Mouse (Mus musculus): Measurements from ENCODE around the gene Vat1. TPM values are rescaled to one million over a fixed set of nuclear protein-coding genes. Genes with fewer than 3 reads are reported as not detected.
"Not testable (repeated sequence)": the region's sequence is repeated elsewhere in the genome, so short reads cannot be mapped to it uniquely, and the experiment has no call there.

The Vat1 gene
- polyA plus RNA-seq, 1 experiment: 59.2 TPM

DNA sequence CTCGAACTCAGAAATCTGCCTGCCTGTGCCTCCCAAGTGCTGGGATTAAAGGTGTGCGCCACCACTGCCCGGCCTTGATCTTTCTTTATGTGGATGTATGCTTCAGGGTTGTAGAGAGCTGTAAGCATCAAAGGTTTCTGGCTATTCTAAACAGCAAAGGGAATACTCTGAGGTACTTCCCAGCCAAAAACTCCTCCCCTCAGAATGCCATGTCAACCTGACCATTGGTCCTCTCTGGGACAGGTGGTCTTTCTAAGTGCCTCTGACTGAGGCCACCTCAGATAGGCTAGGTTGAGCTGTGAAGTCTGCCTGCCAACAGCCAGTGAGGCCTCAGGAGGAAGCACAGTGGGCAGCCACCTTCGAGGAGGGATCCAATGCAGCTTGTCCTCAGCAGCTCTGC is 17.1 kb downstream of the Vat1 start:
- Histone ChIP-seq H3K36me3 (ENCODE audit: control insufficient read depth, insufficient read depth, low read length) (peaks cover 2% of the 10 kb centered on the region; the same call in 1 of the 2 replicates), H3K27me3 (replicated peaks; ENCODE audit: control insufficient read depth, insufficient read depth, low read length) (no peaks in the 10 kb centered on the region), H3K4me1 (ENCODE audit: control insufficient read depth, insufficient read depth, low read length) (no peaks in the 10 kb centered on the region; the same call in 1 of the 2 replicates), H3K27ac (ENCODE audit: insufficient read depth, low read depth, low read length) (peak overlapping the region; percentile 81), H3K4me3 (ENCODE audit: insufficient read depth, low read depth, low read length) (peak overlapping the region; percentile 84)
- TF ChIP-seq CTCF (conservative IDR thresholded peaks at IDR 0.05; ENCODE audit: insufficient read depth, insufficient read length, low read depth, low read length) (no peak), POLR2A (IDR thresholded peaks at IDR 0.05; ENCODE audit: low read depth, low read length) (no peak)
- DNase-seq: no peak
- WGBS: 62% methylated on average over 4 of the region's 4 CpGs

DNA sequence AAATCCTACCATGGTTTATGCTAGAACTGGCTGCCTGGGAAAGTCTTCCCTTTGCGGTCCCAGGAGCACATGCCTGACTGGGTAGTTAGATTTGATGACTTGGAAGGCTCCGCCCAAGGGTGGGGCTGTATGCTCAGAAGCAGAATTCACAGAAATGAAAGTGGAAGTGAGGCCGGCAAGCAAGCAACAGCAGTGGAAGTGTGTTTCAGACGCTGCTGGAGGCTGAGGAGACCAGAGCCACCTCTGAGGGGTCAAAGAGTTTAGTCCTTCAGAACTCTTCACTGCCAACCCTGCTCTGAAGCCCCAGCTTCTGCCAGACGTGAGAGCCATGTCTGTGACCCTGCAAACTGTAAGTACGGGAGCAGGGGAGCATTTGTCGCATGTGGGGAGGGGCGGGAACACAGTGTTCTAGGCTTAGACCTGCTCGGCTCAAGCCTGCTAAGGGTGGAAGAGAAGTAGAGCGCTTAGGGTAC is 17.7 kb downstream of the Vat1 start, which contains the start of gene Ifi35:
Gene Ifi35, plus strand, starts transcription at position 134 of the 473 bp plus-strand sequence.
- TF ChIP-seq POLR2A (IDR thresholded peaks at IDR 0.05; ENCODE audit: low read depth, low read length): peak; percentile 75
- TF ChIP-seq CTCF (conservative IDR thresholded peaks at IDR 0.05; ENCODE audit: insufficient read depth, insufficient read length, low read depth, low read length): no peak
- peak; percentile 93 for DNase-seq
- peak within 1 kb of the TSS; percentile 84 for H3K4me3 ChIP-seq (ENCODE audit: insufficient read depth, low read depth, low read length)
- H3K27me3 ChIP-seq (replicated peaks; ENCODE audit: control insufficient read depth, insufficient read depth, low read length): no peaks in the 10 kb centered on the region
- H3K36me3 ChIP-seq (ENCODE audit: control insufficient read depth, insufficient read depth, low read length): peaks cover 3% of the 10 kb centered on the region
- H3K4me1 ChIP-seq (ENCODE audit: control insufficient read depth, insufficient read depth, low read length): no peaks in the 10 kb centered on the region; the same call in 1 of the 2 replicates
- WGBS: 3% methylated on average over 10 of the region's 10 CpGs
- H3K27ac ChIP-seq (ENCODE audit: insufficient read depth, low read depth, low read length): peak within 1 kb of the TSS; percentile 81

DNA sequence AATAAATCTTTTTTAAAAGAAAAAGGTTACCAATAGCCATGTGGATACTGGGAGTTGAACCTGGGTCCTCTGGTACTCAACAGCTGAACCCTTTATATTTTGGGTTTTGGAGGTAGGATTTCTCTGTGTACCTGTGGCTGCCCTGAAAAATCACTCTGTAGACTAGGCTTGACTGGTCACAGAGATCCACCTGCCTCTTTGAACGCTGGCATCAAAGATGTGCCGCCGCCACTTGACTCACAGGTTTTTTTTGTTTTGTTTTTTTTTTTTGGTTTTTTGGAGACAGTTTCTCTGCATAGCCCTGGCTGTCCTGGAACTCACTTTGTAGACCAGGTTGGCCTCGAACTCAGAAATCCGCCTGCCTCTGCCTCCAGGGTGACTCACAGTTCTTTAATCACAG is 18.2 kb downstream of the Vat1 start:
- H3K27me3 ChIP-seq (replicated peaks; ENCODE audit: control insufficient read depth, insufficient read depth, low read length): no peaks in the 10 kb centered on the region
- peaks cover 3% of the 10 kb centered on the region for H3K36me3 ChIP-seq (ENCODE audit: control insufficient read depth, insufficient read depth, low read length)
- H3K27ac ChIP-seq (ENCODE audit: insufficient read depth, low read depth, low read length): no peak overlapping the region
- no peak overlapping the region for H3K4me3 ChIP-seq (ENCODE audit: insufficient read depth, low read depth, low read length)
- 64% methylated on average over 5 of the region's 5 CpGs for WGBS
- TF ChIP-seq POLR2A (IDR thresholded peaks at IDR 0.05; ENCODE audit: low read depth, low read length) (no peak), CTCF (conservative IDR thresholded peaks at IDR 0.05; ENCODE audit: insufficient read depth, insufficient read length, low read depth, low read length) (no peak)
- no peaks in the 10 kb centered on the region; the same call in 1 of the 2 replicates for H3K4me1 ChIP-seq (ENCODE audit: control insufficient read depth, insufficient read depth, low read length)
- no peak for DNase-seq

DNA sequence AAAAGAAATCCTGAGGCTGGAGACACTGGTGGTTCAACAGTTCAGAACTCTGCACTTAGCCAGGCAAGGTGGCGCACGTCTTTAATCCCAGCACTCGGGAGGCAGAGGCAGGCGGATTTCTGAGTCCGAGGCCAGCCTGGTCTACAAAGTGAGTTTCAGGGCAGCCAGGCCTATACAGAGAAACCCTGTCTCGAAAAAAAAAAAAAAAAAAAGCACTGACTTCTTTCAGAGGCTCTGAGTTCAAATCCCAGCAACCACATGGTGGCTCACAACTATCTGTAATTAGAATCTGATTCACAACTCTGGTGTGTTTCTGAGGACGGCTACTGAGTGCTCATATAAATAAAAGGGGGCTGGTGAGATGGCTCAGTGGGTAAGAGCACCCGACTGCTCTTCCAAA is 19.2 kb downstream of the Vat1 start:
- not testable (repeated sequence) for H3K4me1 ChIP-seq (ENCODE audit: control insufficient read depth, insufficient read depth, low read length); H3K4me3 ChIP-seq (ENCODE audit: insufficient read depth, low read depth, low read length); H3K27me3 ChIP-seq (replicated peaks; ENCODE audit: control insufficient read depth, insufficient read depth, low read length); H3K36me3 ChIP-seq (ENCODE audit: control insufficient read depth, insufficient read depth, low read length); DNase-seq; H3K27ac ChIP-seq (ENCODE audit: insufficient read depth, low read depth, low read length)
- 88% methylated on average over 8 of the region's 8 CpGs for WGBS

DNA sequence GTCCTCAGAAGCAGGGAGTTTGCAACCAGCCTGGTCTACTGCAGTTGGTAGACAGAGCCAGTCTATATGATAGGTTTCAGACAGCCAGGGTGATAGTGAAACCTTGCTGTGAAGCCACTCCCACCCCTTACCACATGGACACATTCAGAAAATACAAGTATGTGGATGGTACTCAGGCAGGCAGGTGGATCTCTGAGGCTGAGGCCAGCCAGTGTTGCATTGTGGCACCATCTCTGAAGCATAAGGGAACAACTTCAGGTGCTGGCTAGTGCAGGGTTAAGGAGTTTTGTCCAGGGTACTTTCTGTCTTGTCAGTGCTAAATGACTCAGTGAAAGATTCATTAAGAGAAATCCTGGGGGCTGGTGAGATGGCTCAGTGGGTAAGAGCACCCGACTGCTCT is 19.7 kb downstream of the Vat1 start:
- H3K27ac ChIP-seq (ENCODE audit: insufficient read depth, low read depth, low read length): no peak overlapping the region
- no peaks in the 10 kb centered on the region; the same call in 1 of the 2 replicates for H3K4me1 ChIP-seq (ENCODE audit: control insufficient read depth, insufficient read depth, low read length)
- peaks cover 3% of the 10 kb centered on the region for H3K36me3 ChIP-seq (ENCODE audit: control insufficient read depth, insufficient read depth, low read length)
- no peaks in the 10 kb centered on the region for H3K27me3 ChIP-seq (replicated peaks; ENCODE audit: control insufficient read depth, insufficient read depth, low read length)
- TF ChIP-seq CTCF (conservative IDR thresholded peaks at IDR 0.05; ENCODE audit: insufficient read depth, insufficient read length, low read depth, low read length) (no peak), POLR2A (IDR thresholded peaks at IDR 0.05; ENCODE audit: low read depth, low read length) (no peak)
- WGBS: 62% methylated on average over 1 of the region's 1 CpGs
- no peak overlapping the region for H3K4me3 ChIP-seq (ENCODE audit: insufficient read depth, low read depth, low read length)
- no peak for DNase-seq

DNA sequence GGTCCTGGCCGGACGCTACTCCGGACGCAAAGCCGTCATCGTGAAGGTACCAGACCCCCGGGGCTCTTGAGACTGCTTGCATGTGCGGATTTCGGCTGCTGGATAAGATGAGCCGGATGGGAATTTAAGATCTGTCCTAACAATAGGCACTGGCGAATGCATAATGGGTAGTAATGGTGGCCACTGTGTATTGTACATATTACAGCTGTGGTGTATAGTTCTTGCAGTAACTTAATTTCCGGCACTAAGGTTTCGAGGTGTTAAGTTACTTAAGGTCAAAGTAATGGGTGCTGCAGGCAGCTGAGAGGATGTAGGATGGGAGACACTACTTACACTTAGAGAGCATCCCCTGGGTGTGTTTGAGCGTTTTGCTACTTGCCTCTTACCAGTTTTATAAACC is 23.3 kb downstream of the Vat1 start:
- no peak for DNase-seq
- Histone ChIP-seq H3K4me3 (ENCODE audit: insufficient read depth, low read depth, low read length) (peak overlapping the region; percentile 81), H3K27me3 (replicated peaks; ENCODE audit: control insufficient read depth, insufficient read depth, low read length) (no peaks in the 10 kb centered on the region), H3K27ac (ENCODE audit: insufficient read depth, low read depth, low read length) (peak overlapping the region; percentile 55; the same call in 1 of the 2 replicates), H3K36me3 (ENCODE audit: control insufficient read depth, insufficient read depth, low read length) (peaks cover 3% of the 10 kb centered on the region), H3K4me1 (ENCODE audit: control insufficient read depth, insufficient read depth, low read length) (no peaks in the 10 kb centered on the region; the same call in 1 of the 2 replicates)
- no peak for TF ChIP-seq POLR2A (IDR thresholded peaks at IDR 0.05; ENCODE audit: low read depth, low read length)
- no peak for TF ChIP-seq CTCF (conservative IDR thresholded peaks at IDR 0.05; ENCODE audit: insufficient read depth, insufficient read length, low read depth, low read length)
- WGBS: under 1% methylated on average over 14 of the region's 14 CpGs

DNA sequence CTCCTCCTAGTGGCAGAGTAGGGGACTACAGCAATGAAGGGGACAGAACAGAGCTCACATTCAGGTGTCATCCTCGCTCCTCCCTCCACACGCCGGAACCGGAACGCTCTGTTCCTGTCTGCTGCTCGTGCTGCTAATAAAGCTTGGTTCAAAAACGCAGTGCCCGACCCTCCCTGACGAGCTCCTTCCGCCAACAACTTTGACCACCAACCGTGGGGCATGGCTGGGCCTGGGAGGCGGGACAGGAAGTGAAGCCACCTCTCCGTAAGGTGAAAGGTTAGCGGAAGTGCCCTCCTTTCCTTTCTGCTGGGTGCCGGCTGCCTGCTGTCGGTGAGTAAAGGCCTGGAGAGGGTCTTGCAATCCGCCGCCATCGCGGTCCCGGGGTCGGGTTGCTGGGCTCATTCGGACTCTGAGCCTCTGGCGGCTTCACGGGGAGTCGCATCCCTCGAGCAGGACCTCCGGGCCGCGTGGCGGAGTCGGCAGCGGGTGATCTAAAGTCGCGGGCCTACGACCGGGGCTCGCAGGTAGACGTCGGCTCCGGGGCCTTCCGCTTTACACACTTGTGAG is 23.8 kb downstream of the Vat1 start, which contains the start of gene Rpl27:
Gene Rpl27, plus strand, starts transcription at position 172 of the 567 bp plus-strand sequence.
- Histone ChIP-seq H3K27me3 (replicated peaks; ENCODE audit: control insufficient read depth, insufficient read depth, low read length) (no peaks in the 10 kb centered on the region), H3K4me1 (ENCODE audit: control insufficient read depth, insufficient read depth, low read length) (no peaks in the 10 kb centered on the region; the same call in 1 of the 2 replicates), H3K36me3 (ENCODE audit: control insufficient read depth, insufficient read depth, low read length) (peaks cover 3% of the 10 kb centered on the region), H3K4me3 (ENCODE audit: insufficient read depth, low read depth, low read length) (peak within 1 kb of the TSS; percentile 81), H3K27ac (ENCODE audit: insufficient read depth, low read depth, low read length) (peak within 1 kb of the TSS; percentile 55)
- under 1% methylated on average over 42 of the region's 42 CpGs for WGBS
- TF ChIP-seq CTCF (conservative IDR thresholded peaks at IDR 0.05; ENCODE audit: insufficient read depth, insufficient read length, low read depth, low read length): peak; percentile 80
- peak; percentile 74 for TF ChIP-seq POLR2A (IDR thresholded peaks at IDR 0.05; ENCODE audit: low read depth, low read length)
- peak; percentile 99 for DNase-seq

DNA sequence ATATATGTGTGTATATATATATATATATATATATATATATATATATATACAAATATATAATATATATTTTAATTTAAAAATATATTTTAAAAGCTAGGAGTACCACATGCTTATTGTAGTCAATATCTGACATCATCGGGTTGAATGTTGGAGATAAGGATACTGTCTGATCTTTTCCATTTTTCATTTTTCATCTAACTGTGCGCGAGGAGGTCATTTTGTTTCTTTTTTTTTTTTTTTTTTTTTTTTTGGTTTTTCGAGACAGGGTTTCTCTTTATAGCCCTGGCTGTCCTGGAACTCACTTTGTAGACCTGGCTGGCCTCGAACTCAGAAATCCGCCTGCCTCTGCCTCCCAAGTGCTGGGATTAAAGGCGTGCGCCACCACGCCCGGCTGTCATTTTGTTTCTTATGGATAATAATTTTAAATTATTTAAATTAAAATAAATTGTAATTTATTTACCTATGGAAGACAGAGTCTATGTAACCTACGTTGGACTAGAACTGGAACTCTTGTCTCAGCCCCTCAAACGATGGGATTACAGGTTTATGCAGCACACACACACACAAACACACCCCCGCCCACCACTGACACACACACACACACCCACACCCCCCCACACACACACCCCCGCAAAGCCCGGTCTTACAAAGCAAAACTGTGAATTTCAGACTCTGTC is 24.4 kb downstream of the Vat1 start:
- H3K27ac ChIP-seq (ENCODE audit: insufficient read depth, low read depth, low read length); H3K27me3 ChIP-seq (replicated peaks; ENCODE audit: control insufficient read depth, insufficient read depth, low read length); H3K36me3 ChIP-seq (ENCODE audit: control insufficient read depth, insufficient read depth, low read length); H3K4me1 ChIP-seq (ENCODE audit: control insufficient read depth, insufficient read depth, low read length); DNase-seq: not testable (repeated sequence)
- 33% methylated on average over 15 of the region's 15 CpGs for WGBS
- peak overlapping the region; percentile 30 for H3K4me3 ChIP-seq (ENCODE audit: insufficient read depth, low read depth, low read length)

DNA sequence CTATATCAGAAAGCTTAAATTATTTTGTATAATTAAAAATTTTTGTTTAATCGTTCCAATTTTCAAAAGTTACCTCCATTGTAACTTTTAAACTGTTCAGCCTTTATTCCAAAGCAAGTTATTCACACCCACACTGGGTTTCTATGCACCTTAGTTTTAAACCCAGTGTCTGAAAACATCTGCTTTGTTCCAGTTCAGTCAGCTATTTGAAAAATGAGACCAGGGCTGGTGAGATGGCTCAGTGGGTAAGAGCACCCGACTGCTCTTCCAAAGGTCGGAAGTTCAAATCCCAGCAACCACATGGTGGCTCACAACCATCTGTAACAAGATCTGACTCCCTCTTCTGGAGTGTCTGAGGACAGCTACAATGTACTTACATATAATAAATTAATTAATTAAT is 28.0 kb downstream of the Vat1 start:
- H3K27ac ChIP-seq (ENCODE audit: insufficient read depth, low read depth, low read length); H3K4me3 ChIP-seq (ENCODE audit: insufficient read depth, low read depth, low read length); DNase-seq; H3K4me1 ChIP-seq (ENCODE audit: control insufficient read depth, insufficient read depth, low read length); H3K27me3 ChIP-seq (replicated peaks; ENCODE audit: control insufficient read depth, insufficient read depth, low read length); H3K36me3 ChIP-seq (ENCODE audit: control insufficient read depth, insufficient read depth, low read length): not testable (repeated sequence)
- 45% methylated on average over 3 of the region's 3 CpGs for WGBS
